Mouse (Mus musculus) brain, embryonic 18.5 days (tissue): Measurements from ENCODE around the gene Sema3c.
A peak's percentile ranks its signal among the peaks of the same experiment; 100 is the strongest.

Source experiments
- DNase-seq: peaks from one replicate; pipeline ENCODE4 v3.0.0-alpha.2; 2012; ENCODE audit warnings: low read depth, low spot score

The Sema3c gene

DNA sequence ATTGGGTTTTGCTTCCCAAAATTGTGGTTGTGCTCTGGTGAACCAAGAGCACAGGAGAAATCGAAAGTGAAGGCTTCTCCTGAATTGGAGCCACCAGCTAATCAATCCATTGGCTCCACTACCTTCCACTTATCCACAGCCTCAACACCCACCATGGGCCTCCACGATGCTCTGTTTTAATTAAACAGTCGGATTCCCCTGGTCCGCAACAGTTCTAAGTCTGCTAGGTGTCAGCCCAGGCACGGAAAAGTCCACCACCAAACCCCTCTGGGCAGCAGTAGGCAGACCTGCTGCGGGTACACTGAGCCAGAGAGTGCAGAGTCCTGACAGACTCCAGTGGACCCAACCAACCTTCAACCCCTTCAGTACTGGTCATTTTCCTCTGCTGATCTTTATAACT is 202.5 kb downstream of the Sema3c start:
- DNase-seq = peak; percentile 20
